13 mouse cellular contexts compared by ENCODE assay signal in the genomic region with DNA sequence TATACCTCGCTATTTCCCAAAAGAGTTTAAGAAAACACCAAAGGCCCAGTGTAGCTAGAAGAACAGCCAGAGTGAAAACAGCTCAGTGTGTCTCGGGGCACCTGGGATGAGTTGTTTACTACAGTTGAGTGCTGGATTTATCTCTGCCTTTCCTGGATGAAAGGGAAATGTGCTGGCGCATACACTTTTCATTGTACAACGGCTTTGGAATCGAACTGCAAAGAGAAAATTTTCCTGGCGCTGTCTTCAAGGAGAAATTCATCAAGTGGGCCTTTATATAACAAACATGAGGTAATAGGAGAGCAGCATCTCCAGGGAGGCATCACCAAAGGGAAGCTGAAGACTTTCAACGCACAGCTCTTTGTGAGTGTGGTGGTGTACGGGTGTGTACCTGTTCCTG. TPM values are rescaled to one million over a fixed set of nuclear protein-coding genes. Genes with fewer than 3 reads are reported as not detected.
DNase-seq lines count a peak whose midpoint lies in the region; ATAC-seq and TF ChIP-seq lines count a peak whose summit lies in the region.
"Had no signal": no experiment of that assay in that cellular context is flagged by ENCODE, and none has a peak within 500 bp of the region (broad histone marks: within the 10 kb centered on the region; RNA-seq: fewer than 3 reads in every experiment).

No protein-coding gene starts in this region.

- no peak for TF ChIP-seq POLR2A in cortical plate, adult 2 months (IDR thresholded peaks at IDR 0.05; ENCODE audit: extremely low read depth, insufficient read depth, low read length)

- no peak overlapping the region for H3K9ac ChIP-seq in intestine, embryonic 14.5 days (ENCODE audit: low read length)
- no peak overlapping the region for H3K9ac ChIP-seq in intestine, postnatal 0 days (ENCODE audit: low read depth, low read length)
- H3K9ac ChIP-seq in embryonic facial prominence, embryonic 11.5 days (replicated peaks; ENCODE audit: low read length), result no peak overlapping the region
- H3K9ac ChIP-seq in limb, embryonic 12.5 days (replicated peaks), result no peak overlapping the region
- no peak overlapping the region for H3K9ac ChIP-seq in liver, postnatal 0 days (replicated peaks)
- H3K9ac ChIP-seq: neural tube, embryonic 15.5 days had no signal

- H3K4me2 ChIP-seq in intestine, embryonic 14.5 days (ENCODE audit: low read length), result no peak overlapping the region
- H3K4me2 ChIP-seq in intestine, postnatal 0 days (replicated peaks; ENCODE audit: low read depth), result no peak overlapping the region
- no peak overlapping the region for H3K4me2 ChIP-seq in embryonic facial prominence, embryonic 11.5 days (ENCODE audit: low read depth, low read length)
- no peak overlapping the region for H3K4me2 ChIP-seq in limb, embryonic 12.5 days
- H3K4me2 ChIP-seq in liver, postnatal 0 days (ENCODE audit: low read depth, low read length), result no peak overlapping the region
- H3K4me2 ChIP-seq: liver, embryonic 11.5 days; neural tube, embryonic 15.5 days had no signal

- 48% methylated on average over 8 of the region's 8 CpGs for WGBS in intestine, embryonic 14.5 days
- WGBS in intestine, postnatal 0 days, result 70% methylated on average over 8 of the region's 8 CpGs
- WGBS in embryonic facial prominence, embryonic 11.5 days, result 81% methylated on average over 8 of the region's 8 CpGs
- 81% methylated on average over 8 of the region's 8 CpGs for WGBS in limb, embryonic 12.5 days
- 77% methylated on average over 8 of the region's 8 CpGs for WGBS in liver, postnatal 0 days (ENCODE audit: insufficient replicate concordance)

- H3K27me3 ChIP-seq in intestine, embryonic 14.5 days (replicated peaks; ENCODE audit: control insufficient read depth, insufficient read depth, low read length), result no peaks in the 10 kb centered on the region
- no peaks in the 10 kb centered on the region for H3K27me3 ChIP-seq in intestine, postnatal 0 days (replicated peaks; ENCODE audit: control insufficient read depth, insufficient read depth, low read length)
- H3K27me3 ChIP-seq in embryonic facial prominence, embryonic 11.5 days (ENCODE audit: control insufficient read depth, insufficient read depth, low read length), result no peaks in the 10 kb centered on the region
- no peaks in the 10 kb centered on the region for H3K27me3 ChIP-seq in limb, embryonic 12.5 days
- H3K27me3 ChIP-seq in liver, postnatal 0 days (ENCODE audit: insufficient read depth, low read length), result no peaks in the 10 kb centered on the region
- H3K27me3 ChIP-seq: neural tube, embryonic 15.5 days had no signal

- TF ChIP-seq CTCF in intestine, postnatal 0 days (IDR thresholded peaks at IDR 0.05; ENCODE audit: low read depth), result no peak
- TF ChIP-seq CTCF in cortical plate, adult 2 months (IDR thresholded peaks at IDR 0.05; ENCODE audit: extremely low read depth, insufficient read depth, low read length), result no peak
- TF ChIP-seq CTCF in liver, postnatal 0 days (IDR thresholded peaks at IDR 0.05; ENCODE audit: low read depth), result no peak

- no peak for ATAC-seq in intestine, embryonic 14.5 days (replicated peaks; ENCODE audit: low FRiP score, low TSS enrichment, low read depth)
- no peak for ATAC-seq in intestine, postnatal 0 days
- no peak for ATAC-seq in embryonic facial prominence, embryonic 11.5 days (replicated peaks; ENCODE audit: insufficient number of reproducible peaks, low FRiP score, low TSS enrichment, low read depth)
- no peak for ATAC-seq in limb, embryonic 12.5 days (ENCODE audit: insufficient number of reproducible peaks, insufficient read depth, low FRiP score, low TSS enrichment, low read depth)
- no peak for ATAC-seq in liver, postnatal 0 days
- ATAC-seq: midbrain, embryonic 16.5 days had no signal

- H3K27ac ChIP-seq in intestine, embryonic 14.5 days (ENCODE audit: low read depth), result peak overlapping the region; percentile 80; the same call in 1 of the 2 replicates
- H3K27ac ChIP-seq in intestine, postnatal 0 days (ENCODE audit: low read depth, low read length), result no peak overlapping the region
- H3K27ac ChIP-seq in cortical plate, adult 2 months (ENCODE audit: insufficient read depth, low read length), result 0 out of 2 replicates have a peak overlapping the region, but pooled peaks have one; percentile 38
- 0 out of 2 replicates have a peak overlapping the region, but pooled peaks have one; percentile 16 for H3K27ac ChIP-seq in embryonic facial prominence, embryonic 11.5 days (replicated peaks; ENCODE audit: low read depth, low read length)
- peak overlapping the region; percentile 96 for H3K27ac ChIP-seq in limb, embryonic 12.5 days
- no peak overlapping the region for H3K27ac ChIP-seq in liver, postnatal 0 days (ENCODE audit: low read depth)
- H3K27ac ChIP-seq: layer of hippocampus, adult 2 months; neural tube, embryonic 15.5 days had no signal

- H3K36me3 ChIP-seq in intestine, embryonic 14.5 days (ENCODE audit: control insufficient read depth, insufficient read depth, low read length), result no peaks in the 10 kb centered on the region
- H3K36me3 ChIP-seq in intestine, postnatal 0 days (ENCODE audit: control insufficient read depth, insufficient read depth), result no peaks in the 10 kb centered on the region
- H3K36me3 ChIP-seq in embryonic facial prominence, embryonic 11.5 days (replicated peaks; ENCODE audit: control insufficient read depth, insufficient read depth, low read depth, low read length), result no peaks in the 10 kb centered on the region
- H3K36me3 ChIP-seq in limb, embryonic 12.5 days, result no peaks in the 10 kb centered on the region
- H3K36me3 ChIP-seq in liver, postnatal 0 days (replicated peaks; ENCODE audit: insufficient read depth, low read length), result no peaks in the 10 kb centered on the region
- H3K36me3 ChIP-seq: neural tube, embryonic 15.5 days had no signal

- DNase-seq in intestine, embryonic 14.5 days (ENCODE audit: low spot score), result no peak
- DNase-seq in embryonic facial prominence, embryonic 11.5 days (ENCODE audit: low spot score), result no peak
- DNase-seq in cerebellum, adult 11-12 months, result no peak
- no peak for DNase-seq in liver, postnatal 0 days
- DNase-seq: cerebellum, adult 11 months; right cerebral cortex, postnatal 14 days had no signal

- no peaks in the 10 kb centered on the region for H3K9me3 ChIP-seq in intestine, embryonic 14.5 days (ENCODE audit: control insufficient read depth, low read length)
- H3K9me3 ChIP-seq in intestine, postnatal 0 days (ENCODE audit: control insufficient read depth), result no peaks in the 10 kb centered on the region
- H3K9me3 ChIP-seq in embryonic facial prominence, embryonic 11.5 days (replicated peaks; ENCODE audit: control insufficient read depth, low read length), result no peaks in the 10 kb centered on the region
- H3K9me3 ChIP-seq in limb, embryonic 12.5 days, result 0 out of 2 replicates have a peak, but pooled peaks cover 4% of the 10 kb centered on the region
- no peaks in the 10 kb centered on the region for H3K9me3 ChIP-seq in liver, postnatal 0 days (ENCODE audit: low read length)
- H3K9me3 ChIP-seq: neural tube, embryonic 15.5 days had no signal

- TF ChIP-seq EP300 in liver, postnatal 0 days (IDR thresholded peaks at IDR 0.05; ENCODE audit: low read depth), result no peak

- H3K4me3 ChIP-seq in intestine, embryonic 14.5 days (ENCODE audit: low read depth, low read length), result no peak overlapping the region
- no peak overlapping the region for H3K4me3 ChIP-seq in intestine, postnatal 0 days (ENCODE audit: low read depth, low read length)
- no peak overlapping the region for H3K4me3 ChIP-seq in cortical plate, adult 2 months (ENCODE audit: insufficient read depth, low read length)
- H3K4me3 ChIP-seq in embryonic facial prominence, embryonic 11.5 days (ENCODE audit: low read depth, low read length), result no peak overlapping the region
- H3K4me3 ChIP-seq in limb, embryonic 12.5 days (replicated peaks), result no peak overlapping the region
- no peak overlapping the region for H3K4me3 ChIP-seq in liver, postnatal 0 days (ENCODE audit: low read depth, low read length)
- H3K4me3 ChIP-seq: layer of hippocampus, adult 2 months; neural tube, embryonic 15.5 days had no signal

- H3K4me1 ChIP-seq in intestine, embryonic 14.5 days (replicated peaks; ENCODE audit: control insufficient read depth, insufficient read depth, low read length), result peaks cover 26% of the 10 kb centered on the region
- H3K4me1 ChIP-seq in intestine, postnatal 0 days (replicated peaks; ENCODE audit: control insufficient read depth, insufficient read depth, low read length), result no peaks in the 10 kb centered on the region
- peaks cover 10% of the 10 kb centered on the region for H3K4me1 ChIP-seq in cortical plate, adult 2 months (ENCODE audit: control insufficient read depth, insufficient read depth, low read length)
- H3K4me1 ChIP-seq in embryonic facial prominence, embryonic 11.5 days (ENCODE audit: control insufficient read depth, insufficient read depth, low read length), result peaks cover 10% of the 10 kb centered on the region
- peaks cover 69% of the 10 kb centered on the region for H3K4me1 ChIP-seq in limb, embryonic 12.5 days (replicated peaks)
- peaks cover 18% of the 10 kb centered on the region for H3K4me1 ChIP-seq in liver, postnatal 0 days (ENCODE audit: insufficient read depth)

RNA-seq across cellular contexts. Expression of a gene that starts 17.2 kb away (rescaled TPM):
- 0.17 and 0.45 TPM in 2 replicates for polyA plus RNA-seq in intestine, embryonic 14.5 days (2014; fragmentation: Nextera tagmentation; extraction: Ambion mirVana)
- not detected in 2 replicates for polyA plus RNA-seq in intestine, postnatal 0 days (2015; fragmentation: Nextera tagmentation; extraction: Ambion mirVana)
- polyA plus RNA-seq in cortical plate, adult 2 months (2012; rRNA removed), result 0.87 and 0.88 TPM in 2 replicates
- 0.41 TPM in 1 of 2 replicates, not detected in the other for polyA plus RNA-seq in embryonic facial prominence, embryonic 11.5 days (2014; fragmentation: Nextera tagmentation; extraction: Ambion mirVana)
- 0.32 and 0.45 TPM in 2 replicates for polyA plus RNA-seq in limb, embryonic 12.5 days (2016; fragmentation: Nextera tagmentation; extraction: Ambion mirVana)
- not detected in 2 replicates for polyA plus RNA-seq in liver, postnatal 0 days (2015; fragmentation: Nextera tagmentation; extraction: Ambion mirVana)
- polyA plus RNA-seq: liver, embryonic 11.5 days had no signal

Comparison
In these comparisons a context has a peak if more than half of its experiments do, and no peak if none do; other contexts are left out.
1. H3K27ac ChIP-seq: peak in intestine, embryonic 14.5 days (single experiment), cortical plate, adult 2 months (single experiment), embryonic facial prominence, embryonic 11.5 days (single experiment) and limb, embryonic 12.5 days (single experiment); none in intestine, postnatal 0 days (single experiment) and liver, postnatal 0 days (single experiment).